Mouse (Mus musculus) cerebellum, adult 9-10 months (tissue): ENCODE measurements around the gene Rph3al.

Experiments
- DNase-seq: peaks from one replicate; pipeline ENCODE4 v3.0.0; 2022

Rph3al gene

DNA sequence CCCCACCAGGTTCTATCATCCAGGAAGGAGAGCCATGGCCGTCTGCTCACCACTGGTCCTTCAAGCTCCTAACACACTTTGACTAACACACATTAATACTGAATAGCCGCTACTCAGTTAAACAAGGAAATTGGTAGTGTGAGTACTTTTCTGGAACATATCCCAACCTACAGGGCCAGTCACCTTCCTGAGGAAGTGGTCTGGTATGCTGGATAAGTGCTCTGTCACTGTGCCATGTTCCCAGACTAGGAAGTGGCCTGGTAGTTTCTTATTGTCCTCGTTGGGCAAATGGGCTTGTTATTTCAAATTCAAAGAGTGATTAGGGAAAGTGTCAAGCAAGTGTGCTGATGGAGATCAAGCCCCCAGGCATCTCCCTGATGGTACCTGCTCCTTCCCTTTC lies 80.4 kb downstream of the Rph3al start:
- no peak for DNase-seq

DNA sequence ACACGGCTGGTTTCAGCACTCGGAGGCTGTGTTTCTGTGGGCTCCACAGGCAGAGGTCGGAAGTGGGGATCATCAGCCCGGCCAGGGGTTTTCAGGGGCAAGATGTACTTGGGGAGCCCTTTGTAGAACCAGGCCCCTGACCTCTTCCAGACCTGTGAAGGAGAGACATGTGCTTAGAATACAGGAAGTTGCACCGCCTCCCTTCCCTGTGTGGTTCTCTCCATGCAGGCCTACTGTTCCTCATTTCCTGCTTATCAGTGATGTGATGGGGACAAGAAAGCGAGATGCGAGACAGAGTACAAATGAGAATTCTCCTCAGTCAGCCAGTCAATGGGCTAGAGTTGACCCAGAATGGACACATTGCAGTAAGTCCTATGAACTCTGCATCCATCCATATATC lies 83.9 kb downstream of the Rph3al start:
- DNase-seq: no peak

DNA sequence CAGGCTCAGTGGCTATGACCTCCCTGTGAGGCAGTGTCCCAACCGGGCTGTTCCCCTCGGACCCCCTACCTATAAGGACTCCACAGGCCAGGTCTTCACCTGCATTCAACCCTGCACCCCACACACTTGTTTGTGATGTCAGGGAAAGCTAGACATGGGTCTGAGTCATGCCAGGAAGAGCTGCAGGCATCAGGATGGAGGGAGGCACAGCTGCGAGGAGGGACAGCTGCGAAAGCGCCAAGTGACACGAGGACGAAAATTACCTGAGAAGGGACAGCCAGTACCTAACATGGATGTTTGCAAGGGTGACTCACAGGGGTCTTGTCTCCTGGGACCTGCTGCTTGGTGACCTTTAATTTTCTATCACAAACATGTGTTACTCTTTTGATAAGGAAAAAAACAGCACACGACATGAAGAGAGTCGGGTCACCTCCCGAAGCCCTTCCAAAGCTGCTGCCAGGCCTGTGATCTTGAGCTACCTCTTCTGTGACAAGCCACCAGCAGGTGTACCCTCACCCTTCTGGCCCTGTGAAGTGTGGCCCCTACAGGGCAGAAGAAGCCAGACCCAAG lies 85.1 kb downstream of the Rph3al start:
- DNase-seq: no peak

DNA sequence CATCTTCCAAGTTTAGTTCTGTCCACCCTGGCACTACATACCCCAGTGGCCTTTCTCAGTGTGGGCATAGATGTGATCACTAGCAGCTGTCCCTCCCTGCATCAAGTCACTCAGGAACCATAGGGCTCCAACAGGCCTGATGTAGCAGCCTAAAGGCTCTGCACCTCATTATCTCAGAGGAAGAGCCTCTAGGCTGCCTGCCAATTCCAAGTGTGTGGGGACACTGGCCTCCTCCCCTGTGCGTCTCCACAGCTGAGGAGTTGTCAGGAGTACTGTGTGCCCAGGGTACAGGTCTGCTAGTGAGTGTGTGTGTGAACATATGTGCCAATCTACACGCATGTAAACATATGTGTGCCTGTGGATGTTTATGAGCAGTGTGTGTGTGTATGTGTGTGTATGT lies 85.7 kb downstream of the Rph3al start:
- no peak for DNase-seq

DNA sequence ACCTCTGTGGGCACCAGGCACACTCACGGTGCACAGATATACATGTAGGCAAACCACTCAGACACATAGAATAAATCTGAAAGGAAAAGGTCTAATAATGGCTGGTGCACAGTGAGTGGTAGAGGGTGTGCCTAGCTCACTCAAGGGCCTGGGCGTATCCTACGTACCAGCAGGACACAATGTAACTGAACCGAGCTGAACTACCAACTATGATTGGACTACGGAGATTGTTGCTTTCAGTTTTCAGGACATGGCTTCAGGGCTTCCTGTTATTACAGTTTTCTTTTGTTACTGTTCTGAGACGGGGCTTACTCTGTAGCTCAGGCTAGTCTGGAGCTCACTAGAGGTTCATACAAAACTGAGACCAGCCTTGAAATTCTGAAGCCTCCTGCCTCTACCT lies 88.7 kb downstream of the Rph3al start:
- DNase-seq: no peak

DNA sequence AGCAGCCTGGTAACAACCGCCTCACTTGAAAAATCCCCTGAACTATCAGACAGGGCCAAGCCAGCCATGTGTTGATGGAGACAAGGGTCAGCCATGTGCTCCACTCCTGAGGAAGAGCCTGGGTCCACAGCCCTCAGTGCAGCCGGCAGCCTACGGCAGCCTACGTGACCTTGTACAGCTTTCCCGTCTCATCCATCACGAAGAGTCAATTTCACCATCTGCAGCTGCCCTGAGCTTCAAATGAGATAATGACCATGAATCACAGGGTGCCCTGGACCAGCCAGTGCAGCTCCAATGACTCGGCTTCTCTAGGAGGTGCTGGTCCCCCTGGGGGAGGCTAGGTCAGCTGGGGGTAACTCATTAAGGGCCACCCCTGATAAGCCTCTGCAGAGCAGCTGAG lies 91.6 kb downstream of the Rph3al start:
- no peak for DNase-seq

DNA sequence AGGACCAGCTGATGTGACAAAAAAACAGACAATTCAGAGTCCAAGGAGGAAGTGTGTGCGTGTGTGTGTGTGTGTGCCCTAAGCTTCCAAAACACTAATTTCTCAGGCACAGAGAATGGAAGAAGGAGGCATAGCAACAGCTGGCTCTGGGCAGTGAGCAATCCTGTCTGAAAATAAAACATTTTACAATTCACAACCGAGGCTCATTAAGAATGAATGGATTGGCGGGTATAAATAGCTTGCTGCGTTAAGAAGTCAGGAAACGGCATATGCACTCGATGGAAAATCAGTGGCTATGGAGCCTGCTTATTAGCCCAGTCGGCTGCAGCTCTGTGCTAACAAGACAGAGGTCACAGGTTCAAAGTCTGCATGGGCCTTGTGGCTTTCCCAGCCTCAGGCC lies 92.6 kb downstream of the Rph3al start:
- no peak for DNase-seq

DNA sequence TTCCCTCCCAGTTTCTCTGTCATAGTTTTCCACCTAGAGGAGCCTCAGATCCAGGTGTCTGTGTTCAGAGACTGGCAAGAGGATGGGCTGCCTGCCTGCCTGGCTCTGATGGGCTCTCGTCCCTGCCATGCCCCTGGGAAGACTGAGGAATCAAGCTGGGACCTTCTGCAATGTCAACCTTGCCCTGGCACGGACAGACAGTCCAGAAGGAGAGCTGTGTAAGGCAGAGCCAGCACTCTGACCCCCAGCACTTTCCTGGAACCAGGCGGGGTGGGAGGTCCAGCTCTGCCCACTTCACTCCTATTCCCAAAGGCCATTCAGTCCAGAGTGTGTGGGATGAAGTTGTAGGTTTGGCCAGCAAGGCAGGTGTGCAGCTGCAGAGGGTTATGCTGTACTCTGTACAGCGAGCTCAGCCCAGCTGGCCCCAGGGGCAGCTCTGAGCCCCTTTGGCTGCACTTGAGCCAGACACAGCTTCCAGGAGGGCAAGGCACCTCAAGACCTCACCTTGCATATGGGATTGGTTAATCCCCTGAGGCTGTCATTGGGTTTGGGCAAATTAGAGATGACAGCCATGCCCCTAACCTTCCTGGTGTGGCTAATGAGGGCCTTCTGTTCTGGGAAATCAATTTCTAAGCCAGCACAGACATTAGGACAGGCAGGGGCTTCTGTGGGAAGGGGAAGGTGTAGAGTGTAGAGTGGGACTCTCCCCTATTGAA lies 95.2 kb downstream of the Rph3al start:
- peak; percentile 79 for DNase-seq

DNA sequence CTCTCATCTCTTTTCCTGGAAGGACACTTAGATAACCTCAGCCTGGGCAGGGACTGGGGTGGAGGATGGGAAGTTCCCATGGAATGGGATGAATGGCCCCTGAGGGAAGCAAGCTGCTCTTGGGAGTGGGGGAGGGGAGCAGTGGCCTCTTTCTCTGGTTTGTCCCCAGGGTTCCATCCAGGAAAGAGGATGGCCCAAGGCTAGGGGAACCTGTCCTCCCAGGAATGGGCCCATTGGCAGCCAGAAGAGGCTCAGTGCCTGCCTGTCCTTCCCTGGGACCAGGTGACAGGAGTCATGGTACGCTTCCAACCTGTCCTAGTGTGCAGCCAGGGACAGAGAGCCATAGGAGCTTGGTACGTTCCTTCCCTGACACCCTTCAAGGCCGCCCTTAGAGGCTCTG lies 96.7 kb downstream of the Rph3al start:
- DNase-seq: peak; percentile 35

DNA sequence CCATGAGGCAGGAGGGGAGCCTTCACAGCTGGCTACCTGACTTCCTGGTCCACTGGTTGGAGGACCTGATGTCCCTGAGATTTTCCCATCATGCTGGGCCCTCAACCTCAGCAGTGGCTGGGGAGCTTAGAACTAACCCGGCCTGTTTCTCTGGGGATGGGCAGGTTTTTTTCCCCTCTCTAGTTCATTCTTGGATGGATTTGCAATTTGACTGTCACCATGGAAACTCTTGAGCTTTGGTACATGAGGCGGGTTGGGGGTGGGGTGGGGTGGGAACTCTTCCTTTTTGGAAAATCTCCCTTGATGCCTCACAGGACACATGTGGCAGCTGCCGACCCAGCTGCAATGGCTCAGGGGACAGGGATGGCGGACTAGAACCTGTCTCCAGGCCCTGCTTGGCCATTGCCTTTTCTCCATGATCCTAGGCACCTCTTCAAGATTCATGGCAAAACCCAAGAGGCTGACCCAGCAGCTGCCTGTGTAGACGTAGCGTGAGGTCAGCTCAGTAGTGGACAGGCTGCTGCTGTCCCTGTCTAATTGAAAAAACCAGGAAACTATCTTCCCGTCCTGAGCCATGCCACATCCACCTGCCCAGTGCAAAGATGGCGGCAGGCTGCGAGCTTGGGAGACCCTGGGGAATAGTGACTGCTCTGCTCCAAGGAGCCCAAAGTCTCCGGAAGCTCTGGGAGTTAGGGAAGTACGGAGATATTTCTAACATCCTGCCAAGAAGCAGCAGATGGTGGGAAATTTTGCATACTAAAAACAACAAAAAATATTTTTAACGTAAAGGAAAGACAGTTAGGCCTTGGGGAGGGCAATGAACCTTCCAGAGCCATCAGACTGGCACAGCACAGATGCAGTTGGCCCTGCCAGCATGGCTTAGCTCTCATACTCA lies 98.4 kb downstream of the Rph3al start:
- DNase-seq: no peak

DNA sequence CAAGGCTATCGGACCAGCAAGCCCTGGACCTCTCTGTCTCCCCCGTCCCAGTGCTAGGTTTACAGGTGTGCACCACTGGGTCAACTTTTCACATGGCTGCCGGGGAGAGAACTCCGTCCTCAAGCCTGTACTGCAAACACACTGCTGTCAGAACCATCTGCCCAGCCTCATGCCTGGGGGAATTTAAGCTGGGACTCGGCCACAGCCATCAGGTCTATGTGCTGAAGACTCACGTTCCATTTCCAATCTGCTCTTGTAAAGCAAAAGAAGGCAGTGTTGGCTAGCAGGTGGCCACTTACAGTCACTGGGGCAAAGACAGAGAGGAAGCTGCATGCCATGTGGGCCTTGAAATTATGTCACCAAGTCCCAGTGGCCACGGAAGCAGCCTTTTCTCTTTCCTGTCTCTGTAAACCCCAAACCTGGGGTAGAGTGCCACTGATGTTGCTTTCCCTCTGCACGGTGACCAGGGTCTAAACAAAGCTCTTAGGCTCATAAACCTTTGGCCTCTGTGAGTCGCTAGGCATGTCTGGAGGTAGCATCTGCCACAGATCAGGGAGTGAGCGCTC lies 99.3 kb downstream of the Rph3al start:
- DNase-seq: no peak

DNA sequence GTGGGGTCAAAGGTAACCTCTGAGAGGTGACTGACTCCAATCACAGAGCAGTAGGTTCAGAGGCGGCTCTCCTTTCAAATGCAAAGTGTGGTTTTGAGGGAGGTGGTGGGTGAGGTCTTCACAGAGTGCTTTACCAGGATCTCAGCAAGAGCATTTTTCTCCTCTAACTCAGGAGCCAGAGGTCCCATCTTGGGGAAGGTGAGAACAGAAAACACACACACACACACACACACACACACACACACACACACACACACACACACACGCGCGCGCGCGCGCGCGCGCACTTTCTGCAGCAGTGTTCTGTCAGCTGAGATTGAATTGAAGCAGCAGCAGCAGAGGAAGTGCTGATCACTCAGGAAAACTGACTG lies 102.0 kb downstream of the Rph3al start:
- DNase-seq: no peak

DNA sequence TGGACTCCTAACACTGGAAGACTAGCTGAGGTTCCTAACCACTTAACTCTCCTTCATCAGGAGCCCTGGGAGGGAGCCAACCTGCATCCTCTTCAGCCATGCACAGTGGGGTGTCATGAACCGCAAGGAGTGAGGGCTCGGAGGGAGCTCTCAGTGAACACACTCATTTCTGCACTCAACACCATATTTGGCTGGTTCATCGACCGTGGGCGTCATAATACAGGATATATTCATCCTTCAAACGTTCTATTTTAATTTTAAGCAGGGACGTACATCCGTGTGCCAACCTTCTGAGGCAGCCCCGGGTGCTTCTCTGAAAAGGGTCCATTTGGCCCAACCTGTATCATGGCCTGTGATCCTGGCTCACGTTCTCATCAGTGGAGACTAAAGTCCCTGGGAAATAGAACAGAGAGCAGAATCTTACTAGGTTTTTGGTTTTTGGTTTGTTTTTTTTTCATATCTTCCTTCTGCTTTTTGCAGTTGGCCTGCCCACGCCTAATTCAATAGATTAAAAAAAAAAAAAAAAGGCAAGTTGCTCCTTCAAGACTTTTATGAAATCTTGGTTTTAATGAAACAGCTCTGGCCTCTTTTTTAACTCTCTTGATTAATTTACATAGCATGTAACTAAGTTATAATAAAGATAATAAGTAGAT lies 102.5 kb downstream of the Rph3al start:
- no peak for DNase-seq

DNA sequence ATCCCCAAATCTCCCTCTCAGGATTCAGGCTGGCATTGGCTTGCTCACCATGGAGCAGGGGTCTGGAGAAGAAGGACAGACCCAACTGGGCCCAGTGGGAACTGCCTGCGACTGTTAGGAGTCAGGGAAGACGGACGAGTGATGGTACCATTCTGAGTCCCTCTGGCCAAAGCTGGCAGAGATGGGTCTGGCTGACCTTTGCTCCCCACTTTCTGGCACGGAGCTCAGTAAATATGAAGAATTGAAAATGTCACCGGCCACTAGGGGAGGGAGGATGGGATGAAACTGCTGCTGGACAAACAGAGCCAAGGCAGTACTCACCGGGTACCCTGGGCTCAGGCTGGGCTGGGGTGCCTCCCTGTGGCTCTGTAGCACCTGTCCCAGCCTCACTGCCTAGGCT lies 105.1 kb downstream of the Rph3al start:
- DNase-seq: no peak

DNA sequence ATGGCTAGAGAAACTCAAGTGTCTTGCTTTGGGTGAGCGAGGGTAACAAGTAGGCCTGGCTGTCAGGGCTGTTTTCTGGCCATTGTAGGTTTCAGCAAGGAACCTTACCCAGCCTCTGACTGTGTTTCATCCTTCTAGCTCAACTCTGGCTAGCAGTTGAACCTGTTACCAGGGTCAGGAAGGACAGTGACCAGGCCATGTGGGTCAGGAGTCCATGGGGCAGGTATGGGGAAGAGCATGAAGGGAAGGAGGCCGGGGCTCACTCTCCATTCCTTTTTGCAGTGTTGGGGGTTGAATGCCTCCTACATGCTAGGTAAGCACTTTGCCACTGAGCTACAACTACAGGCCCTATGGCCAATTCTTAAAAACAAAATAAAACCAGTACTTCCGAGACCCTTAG lies 107.8 kb downstream of the Rph3al start:
- DNase-seq: no peak

DNA sequence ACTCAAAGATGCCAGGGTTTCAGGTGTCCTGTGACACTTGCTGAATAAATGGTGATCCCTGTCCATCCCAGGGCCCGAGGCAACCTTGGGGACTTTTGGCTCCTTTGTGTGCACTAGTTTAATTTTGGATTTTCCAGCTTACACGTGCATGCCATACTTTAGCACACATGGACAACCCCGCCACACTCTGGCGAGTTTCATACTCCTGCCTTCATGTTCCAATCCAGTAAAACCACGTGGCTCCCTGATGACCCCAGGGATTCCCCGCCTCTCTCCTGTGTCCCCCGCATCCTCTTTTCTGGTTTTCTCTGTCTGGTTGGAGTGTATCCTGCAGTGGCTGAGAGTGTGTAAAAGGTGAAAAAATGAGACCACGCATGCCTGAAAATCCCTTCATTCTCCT lies 110.8 kb downstream of the Rph3al start:
- no peak for DNase-seq

DNA sequence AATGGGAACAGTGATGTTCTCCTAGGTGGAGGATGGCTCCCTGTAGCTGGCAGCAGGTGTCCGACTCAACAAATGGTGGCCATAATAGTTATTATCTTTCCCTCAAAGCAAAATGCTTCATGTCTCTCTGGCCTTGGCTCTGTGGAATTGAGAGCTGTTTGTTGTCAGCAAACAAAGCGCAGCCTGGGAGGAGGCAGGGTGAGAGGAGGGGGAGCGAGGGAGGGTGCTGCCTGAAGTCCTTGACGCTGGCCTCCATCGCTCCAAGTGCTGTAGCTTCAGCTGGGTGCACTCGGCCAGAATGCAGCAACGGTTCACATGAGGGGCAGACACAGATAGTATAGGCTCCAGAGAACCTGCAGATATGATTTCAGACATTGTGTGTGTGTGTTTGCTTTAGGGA lies 114.7 kb downstream of the Rph3al start:
- no peak for DNase-seq

DNA sequence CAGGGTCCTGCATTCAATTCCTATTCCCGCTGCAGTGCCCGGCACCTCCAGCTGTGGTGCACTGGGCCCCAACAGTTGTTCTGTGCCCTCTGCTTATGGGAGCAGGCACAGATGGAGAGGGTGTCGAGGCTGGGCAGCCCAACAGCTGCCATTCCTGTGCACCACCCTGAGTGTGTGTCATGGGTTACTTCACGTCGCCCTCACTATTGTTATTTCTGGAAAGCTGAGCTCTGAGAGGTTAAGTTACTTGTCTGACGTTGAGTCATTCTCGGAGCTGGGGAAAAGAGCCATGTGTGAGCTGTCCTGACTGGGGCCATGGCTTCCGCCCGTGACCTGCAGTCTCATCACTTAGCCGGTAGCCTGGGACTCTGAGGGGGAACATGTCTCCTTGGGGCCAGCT lies 125.1 kb downstream of the Rph3al start:
- DNase-seq: no peak

DNA sequence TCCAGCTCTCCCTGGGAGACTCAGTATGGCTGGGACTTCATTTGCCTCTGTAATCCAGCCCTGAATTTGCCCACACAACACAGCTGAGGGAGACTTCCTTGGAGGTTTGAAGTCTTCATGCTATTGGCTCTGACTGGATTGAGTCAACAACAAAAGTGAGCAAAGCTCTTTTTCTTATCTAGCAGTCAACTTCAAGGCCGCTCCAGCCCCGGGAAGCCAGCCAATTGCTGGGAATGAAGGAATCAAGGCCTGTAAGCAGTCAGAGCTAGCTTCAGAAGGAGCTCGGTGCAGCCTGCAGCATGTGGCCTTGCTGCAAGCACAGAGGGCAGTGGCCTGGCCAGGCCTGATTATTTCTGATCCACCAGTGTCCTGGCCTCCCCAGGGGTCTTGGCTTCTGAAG lies 126.3 kb downstream of the Rph3al start:
- peak; percentile 28 for DNase-seq

DNA sequence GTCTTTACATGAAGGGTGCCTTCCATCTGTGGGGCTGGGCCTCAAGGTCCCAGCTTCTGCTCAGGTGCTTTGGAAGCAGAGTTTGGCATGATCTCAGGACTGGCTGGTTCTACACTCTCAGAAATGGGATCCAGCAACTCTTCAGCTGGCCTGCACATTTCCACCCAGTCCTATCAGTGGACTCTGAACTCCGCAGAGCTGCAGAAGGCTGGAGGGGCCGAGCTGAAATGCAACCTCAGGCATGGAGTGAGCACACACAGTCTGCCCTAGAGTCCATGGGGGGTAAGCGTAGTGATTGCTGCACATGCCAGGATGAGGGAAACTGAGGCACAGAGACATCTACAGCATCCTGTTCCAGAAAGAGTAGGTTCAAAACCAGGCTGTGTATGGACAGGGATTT lies 127.7 kb downstream of the Rph3al start:
- DNase-seq: no peak

DNA sequence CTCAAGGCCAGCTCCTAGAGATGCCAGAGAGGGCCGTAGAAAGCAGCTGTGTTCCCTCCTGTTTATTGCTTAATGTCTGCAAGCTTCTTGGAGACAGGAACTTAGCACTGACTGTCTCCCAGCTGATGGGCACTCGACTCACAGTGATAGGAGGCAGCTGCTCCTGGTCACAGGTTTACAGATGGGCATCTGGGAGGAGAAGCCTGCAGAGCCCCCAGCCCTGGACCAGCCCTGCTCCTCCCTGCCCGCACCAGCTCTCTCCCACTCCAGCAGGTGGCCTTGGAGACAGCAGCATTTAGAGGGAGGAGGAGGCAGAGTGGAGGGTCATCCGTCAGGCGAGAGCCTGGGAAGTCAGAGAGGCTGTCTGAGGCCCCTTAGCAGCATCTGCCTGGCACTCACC lies 130.7 kb downstream of the Rph3al start:
- no peak for DNase-seq

DNA sequence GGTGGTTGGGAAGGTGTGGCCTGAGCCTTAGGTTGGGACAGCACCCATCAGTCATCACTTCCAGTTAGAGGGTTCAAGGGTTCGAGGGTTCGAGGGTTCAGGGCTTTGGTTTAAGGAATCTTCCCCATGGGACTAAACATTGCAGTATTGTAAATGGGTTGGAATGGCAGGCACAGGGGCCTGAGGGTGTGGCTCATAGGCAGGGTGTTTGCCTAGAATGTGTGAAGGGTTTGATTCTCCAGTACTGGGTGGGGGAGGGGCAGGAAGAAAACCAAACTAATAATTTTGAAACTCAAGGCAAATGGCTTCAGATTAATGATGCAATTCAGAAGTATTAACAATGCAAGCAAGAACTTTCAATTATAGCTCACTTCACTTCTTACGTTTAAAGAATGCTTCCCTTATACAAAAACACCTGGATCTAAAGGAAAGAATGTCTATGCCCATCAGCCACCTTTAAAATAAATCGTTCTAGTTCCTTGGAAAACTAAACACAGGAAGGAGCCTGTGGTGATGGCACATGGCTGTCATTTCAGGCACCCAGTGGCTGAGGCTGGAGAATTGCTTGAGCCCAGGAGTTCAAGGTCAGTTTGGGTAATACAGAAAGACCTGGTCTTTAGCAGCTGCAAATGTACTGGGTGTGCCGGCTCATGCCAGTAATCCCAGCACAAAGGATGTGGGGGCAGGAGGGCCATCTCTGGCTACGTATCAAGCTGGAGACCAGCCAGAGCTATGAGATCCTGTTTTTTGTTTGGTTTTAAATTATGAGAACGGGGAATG lies 136.3 kb downstream of the Rph3al start:
- no peak for DNase-seq

DNA sequence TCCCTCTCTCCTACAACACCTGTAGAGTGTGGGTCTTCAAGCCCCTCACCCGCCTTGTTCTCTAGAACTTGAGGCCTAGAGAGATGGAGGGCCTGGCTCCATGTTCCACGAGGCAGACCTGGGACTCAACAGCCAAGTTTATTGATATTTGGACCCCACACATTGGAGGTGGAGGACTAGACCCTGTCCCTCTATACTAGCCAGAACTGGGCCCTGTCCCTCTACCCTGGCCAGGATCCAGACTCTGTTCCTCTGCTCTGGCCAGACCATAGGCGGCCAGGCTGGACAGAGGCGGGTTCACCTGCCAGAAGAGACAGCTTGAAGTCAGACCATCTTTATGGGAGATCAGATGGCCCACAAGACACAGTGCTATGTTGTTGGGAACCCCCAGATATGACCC lies 136.9 kb downstream of the Rph3al start:
- DNase-seq: no peak
